Mouse (Mus musculus) frontal cortex, postnatal 10 days (tissue): ENCODE measurements around the gene Clrn2.

Source experiments
- DNase-seq, 2 experiments: peaks; one replicate each; pipeline ENCODE4 v3.0.0; 2022; ENCODE audit warnings: low spot score in 2 of 2, mixed read lengths in 1 of 2

Clrn2 gene

DNA sequence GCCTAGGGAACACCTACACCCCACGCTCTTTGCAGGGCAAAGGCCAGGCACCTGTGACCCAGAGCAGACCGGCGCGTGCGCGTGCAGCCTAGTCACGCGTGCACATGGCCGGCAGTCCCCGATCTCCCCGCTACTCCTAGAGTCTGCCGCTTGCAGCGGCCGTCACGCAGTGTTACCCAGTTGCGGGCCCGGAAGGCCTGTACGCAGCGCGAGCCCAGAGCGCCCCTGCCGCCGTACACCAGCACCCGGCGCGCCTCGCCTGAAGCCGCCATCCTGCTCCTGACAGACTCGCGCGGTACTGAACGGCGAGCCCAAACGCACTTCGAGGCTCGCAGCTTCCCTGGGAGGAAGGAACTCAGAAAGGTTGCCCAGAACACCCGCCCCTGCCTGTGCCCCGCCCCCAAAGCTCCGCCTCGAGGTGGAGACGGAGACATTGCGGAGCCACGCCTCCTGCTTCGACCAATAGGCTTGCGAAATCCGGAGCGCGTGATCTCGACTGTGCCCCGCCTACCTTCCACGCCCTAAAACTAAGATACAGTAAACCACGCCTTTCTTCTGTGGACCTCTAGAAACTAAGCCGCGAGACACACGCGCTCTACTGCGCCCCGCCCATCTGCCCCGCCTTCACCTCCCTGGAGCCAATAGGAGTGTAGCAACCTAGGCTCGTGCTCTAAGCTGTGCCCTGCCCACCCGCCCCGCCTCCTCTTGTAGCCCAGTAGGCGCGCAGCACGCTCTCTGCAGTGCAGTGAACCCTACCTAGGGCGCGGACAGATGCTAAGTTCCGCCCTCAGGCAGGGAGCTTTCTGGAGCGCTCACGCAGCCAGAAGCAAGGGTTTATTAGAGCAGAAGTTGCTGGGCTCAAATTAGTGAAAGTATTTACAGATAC lies 3.5 kb upstream of the Clrn2 start, which contains the start of gene Qdpr:
Qdpr (minus strand) TSS at position 406 of the 886 bp plus-strand sequence.
- peak; percentile 92 to 96 for DNase-seq

DNA sequence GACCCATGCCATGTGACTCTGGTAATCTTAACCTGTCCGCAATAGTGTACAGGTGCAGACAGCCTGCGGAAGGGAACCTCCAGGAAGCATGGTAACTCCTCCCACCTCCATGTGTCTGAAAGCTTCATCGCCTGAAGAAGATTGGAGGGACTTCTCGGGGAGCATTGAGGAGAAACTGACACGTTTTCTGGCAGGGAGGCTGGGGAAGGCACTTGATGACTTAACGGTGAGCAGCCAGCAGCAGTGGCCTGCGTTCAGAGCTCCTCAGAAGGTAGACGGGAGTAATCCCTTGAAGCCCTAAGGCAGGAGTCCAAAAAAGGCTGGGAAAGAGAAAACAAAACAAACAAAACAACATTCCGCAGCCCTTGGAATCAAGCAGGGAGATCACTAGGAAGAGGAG lies 905 bp downstream of the Clrn2 start:
- DNase-seq = no peak

DNA sequence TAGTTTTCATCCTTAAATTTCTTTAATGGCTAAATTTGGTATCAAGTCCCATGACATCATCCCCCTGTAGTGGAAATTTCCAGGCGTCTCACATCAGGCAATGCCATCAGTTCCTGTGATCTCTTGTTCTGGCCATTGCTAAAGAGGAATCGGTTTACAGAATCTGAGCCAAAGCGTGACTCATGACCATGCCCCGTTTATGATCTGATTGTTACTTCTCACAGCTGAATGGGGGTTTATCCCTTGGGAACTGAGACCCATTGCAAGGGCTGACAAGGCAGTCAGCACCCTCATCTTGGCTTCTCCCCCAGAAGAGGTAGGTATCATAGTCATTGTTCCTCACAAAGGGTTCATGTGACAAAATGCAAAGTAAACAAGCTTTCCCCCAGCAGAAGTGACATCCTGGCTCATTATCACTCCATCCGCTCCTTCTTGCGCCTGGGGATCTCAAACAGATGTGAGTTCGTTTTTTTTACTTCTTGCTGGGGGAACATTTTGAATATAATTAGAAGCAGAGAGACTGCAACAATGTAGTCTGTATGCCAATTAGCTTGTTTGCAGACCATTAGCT lies 19.4 kb downstream of the Clrn2 start:
- DNase-seq = no peak

DNA sequence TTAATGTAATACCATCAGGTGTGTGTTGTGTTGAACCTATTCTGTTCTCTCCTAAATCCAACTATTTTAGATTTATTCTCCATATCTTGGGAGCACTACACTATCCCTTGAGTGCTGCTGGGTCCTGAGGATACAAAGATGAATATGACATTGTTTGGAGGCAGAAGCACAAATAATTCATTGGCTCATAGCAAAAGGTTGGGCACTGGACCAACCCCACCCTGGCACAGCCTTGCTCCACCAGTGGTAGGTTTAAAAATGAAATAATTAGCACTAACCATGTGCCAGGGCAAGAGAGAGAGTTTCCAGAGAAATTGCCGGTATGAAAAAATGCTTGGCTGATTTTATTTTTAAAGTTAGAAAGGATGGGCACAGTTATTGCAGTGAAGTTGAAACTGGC lies 20.0 kb downstream of the Clrn2 start:
- DNase-seq = no peak

DNA sequence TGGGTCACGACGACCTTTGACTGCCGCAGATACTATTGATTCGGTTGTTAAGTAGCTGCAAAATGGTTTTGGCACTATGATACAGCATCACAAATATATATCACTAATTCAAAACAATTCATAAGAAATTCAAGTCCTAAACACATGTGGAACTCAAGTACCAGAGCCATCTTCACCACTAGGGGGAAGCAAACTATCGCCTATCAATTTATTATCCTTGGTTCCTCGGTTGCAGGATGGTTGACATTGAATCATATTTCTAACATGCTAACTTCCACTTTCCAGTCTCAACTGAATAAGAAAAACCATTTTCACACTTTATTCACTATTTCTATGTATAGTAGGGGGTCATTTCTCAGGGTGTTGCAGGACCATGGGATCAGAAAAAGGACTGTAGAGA lies 20.7 kb downstream of the Clrn2 start:
- DNase-seq = peak in 1 of 2 experiments; percentile 31

GRCm38 (mm10) chr5:45474758-45475157 lies 21.2 kb downstream of the Clrn2 start:
- no peak for DNase-seq

DNA sequence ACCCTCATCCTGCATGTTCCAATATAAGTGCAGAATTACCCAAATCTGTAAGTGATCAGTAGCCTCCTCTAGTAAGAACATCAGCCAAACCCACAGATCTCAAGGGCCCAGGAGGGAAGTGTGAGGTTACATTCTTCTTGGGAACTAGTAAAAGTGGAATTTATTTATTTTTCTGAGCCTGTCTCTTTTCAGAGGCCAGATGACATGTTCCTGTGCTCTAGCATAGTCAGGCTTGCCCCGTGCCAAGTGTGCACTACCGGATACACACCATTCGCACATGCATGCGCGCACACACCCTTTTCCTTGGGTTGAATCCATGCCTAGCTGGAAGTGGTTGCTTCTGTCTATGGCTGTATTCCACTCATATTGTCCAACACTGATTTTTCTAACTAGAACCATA lies 22.2 kb downstream of the Clrn2 start:
- no peak for DNase-seq

DNA sequence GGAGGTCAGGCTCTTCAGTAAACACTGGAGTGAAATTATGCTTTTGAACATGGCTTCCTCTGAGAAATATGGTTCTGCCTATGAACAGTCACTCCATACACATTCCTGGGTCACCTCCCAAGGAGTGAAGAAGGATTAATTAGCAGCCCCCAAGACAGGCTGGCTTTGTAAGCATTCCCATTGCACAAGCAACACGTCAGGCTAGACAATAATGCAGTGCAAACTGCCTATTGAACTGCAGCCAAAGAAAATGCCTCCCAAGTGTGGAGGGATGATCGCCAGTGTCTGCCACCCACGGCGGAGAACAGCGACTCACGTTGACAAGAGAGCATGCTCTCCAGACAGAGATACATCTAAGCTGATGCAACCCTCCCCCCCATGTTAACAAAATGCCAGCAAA lies 22.7 kb downstream of the Clrn2 start:
- DNase-seq = no peak

DNA sequence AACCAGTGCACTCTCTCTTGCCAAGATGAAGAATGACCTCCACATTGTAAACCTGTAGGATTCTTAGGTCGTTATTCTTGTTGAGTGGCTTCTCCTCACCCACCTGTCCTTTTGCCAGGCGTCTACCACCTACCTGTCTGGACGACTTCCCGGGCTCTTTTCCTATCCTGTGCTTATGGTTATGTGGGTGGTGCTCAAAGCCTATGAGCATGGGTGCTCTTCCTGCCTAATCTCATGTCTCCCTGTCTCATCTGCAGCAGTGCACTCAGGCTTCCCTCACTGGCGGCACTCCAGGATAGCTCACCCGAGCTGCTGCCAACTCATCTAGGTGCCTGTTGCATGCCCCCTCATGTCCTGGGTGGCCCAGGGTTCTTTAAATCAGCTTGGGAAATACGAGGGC lies 24.1 kb downstream of the Clrn2 start:
- DNase-seq = no peak

GRCm38 (mm10) chr5:45480066-45480465 lies 26.5 kb downstream of the Clrn2 start:
- no peak for DNase-seq

DNA sequence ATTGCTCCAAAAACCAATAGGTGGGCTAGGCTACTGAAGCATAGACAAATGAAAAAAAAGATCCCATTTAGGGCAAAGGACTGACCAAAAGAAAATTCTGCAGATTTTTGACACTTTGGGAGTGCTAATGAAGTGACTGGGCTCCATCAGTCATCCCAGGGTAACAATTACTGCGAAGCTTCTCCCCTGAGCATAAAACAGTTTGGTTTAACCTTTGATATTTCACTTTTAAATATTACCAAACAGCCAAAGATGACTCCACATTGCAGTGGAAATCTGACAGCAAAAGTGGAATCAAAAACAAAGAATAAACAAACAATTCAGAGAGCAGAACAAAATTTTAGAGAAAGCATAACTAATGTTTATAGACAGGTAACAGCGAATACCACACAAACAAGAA lies 27.6 kb downstream of the Clrn2 start:
- no peak for DNase-seq

GRCm38 (mm10) chr5:45482607-45483006 lies 29.1 kb downstream of the Clrn2 start:
- DNase-seq = no peak

DNA sequence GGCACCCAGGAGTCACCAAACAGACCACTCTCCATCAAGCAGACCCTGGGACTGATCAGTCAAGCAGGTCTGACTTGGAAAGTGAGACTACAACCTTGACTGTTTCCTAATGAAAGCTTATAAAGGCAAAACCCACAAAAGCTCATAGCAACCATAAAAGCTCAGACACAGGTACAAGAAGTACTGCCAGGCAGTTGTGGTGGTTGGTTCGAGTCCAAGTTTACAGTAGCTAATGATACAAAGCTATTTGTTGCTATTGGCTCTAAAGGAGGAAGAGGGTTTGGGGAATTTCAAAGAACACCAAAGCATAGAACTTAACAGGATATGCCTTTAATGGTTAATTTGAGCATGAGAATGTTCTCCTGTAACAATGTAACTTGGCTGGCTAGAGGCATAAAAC lies 30.1 kb downstream of the Clrn2 start:
- DNase-seq = no peak

- no peak for DNase-seq
These were observed 38.2 kb downstream of the Clrn2 start for GRCm38 (mm10) chr5:45491776-45492175.

DNA sequence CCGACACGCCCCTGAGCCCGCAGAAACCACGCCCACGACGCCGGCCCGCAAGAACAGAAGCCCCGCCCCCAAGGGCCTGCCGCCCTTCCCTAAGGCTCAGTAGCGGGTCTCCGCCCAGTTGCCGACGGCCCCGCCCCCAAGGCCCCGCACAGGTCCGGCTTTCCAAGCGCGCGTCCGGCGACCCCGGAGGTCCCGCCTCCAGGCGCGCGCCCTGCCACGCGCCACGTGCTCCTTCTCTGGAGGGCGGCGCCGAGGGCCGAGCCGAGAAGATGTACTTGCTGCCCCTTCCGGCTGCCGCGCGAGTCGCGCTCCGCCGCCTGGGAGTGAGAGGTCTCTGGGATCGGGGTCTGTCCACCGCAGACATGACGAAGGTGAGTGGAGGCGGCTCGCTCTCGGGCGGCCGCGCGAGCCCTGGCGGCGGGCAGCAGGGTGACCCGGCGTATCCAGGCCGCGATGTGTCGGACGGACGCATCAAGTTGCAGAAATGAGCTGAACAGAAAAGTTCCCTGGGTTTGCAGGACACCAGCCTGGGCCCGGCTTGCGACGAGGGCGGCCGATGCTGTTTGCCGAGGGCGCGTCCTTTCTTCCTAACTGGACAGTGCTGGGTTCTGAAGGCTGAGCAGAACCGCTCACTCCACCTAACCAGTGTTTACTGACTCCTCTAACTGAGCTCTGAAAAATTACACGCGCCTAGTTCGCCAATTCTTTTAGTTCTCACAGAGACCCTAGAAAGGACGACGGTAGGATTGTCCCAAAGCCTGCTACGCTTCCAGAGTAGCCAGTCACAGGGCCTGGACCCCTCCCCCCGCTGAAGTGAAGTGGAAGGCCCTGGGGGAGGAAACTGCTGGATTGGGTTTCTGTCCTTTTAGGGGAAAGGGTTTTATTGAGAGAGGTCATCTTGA lies 39.9 kb downstream of the Clrn2 start, which contains the start of gene Lap3:
Lap3 (plus strand) TSS at position 184 of the 902 bp plus-strand sequence.
- DNase-seq = peak; percentile 96 to 98

DNA sequence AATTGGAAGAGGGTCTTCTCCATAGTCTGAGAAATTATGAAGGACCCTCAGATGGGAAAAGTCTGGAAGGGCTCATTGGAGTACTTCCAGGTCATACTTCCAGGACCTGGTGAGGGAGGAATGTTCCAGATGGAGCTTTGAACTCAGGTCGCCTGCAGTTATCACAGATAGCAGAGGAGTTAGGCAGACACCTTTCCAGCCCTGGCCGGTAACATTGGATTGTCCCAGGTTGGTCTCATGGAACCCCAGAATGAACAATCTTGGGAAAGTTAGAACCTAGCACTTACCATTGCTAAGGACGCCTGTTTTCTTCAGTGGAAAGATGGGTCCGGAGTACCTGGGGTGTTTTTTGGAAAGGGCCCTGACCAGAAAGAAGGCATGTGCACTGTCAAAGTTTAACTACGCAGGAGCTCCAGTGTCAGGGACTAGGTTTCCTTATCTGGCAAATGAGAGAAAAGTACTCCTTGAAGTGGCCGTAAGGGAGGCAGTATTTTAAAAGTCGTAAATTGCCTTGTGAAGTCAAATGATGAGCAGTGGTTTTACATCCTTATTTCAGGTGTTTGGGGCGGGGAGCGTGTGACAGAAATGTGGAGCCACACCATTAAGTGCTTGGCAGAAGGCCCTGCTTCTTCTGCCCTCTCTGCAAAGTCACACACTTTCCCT lies 40.7 kb downstream of the Clrn2 start:
- no peak for DNase-seq

- DNase-seq = no peak
These were observed 42.0 kb downstream of the Clrn2 start for GRCm38 (mm10) chr5:45495429-45495975.

DNA sequence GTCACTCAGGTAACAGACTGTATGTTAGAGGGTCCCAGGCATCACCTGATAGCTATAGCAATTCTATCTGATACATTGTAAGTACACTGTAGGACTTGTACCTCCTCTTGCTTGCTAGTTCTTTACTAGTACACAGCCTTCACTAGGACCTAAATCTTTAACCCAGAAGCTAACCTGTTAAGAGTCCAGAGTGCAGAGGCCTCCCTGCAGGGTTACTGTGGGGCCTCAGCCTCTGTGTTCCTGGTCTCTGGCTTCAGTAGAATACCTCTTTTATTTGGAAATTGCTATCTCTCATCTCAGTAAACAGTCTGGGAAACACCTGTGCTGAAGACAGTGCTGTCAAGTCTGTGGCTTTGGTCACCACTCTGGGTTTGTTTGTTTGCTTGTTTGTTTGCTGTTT lies 42.5 kb downstream of the Clrn2 start:
- no peak for DNase-seq

GRCm38 (mm10) chr5:45496479-45496878 lies 42.9 kb downstream of the Clrn2 start:
- no peak for DNase-seq

- no peak for DNase-seq
These were observed 43.5 kb downstream of the Clrn2 start for GRCm38 (mm10) chr5:45496930-45497550.

DNA sequence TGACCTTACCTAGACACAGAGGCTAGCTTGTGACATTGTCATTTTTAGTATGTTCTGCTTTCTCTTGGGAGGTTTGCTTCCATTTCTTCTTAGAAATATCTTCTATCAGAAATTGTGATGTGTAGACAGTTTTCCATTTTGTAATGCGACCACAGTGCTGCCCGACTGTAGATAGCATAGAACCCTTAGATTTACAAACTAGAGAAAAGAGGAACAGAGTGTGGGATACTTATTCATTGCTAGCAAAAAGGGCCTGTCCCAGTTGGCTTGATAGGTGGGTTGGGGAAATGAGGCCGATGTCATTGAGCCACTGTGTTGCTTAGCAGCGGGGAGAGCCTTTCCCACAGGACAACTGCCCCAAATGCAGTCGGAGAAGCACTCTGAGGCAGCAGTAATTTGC lies 44.0 kb downstream of the Clrn2 start:
- no peak for DNase-seq
